Mouse (Mus musculus): ENCODE results near the gene Lamb1. TPM values are rescaled to one million over a fixed set of nuclear protein-coding genes. Genes with fewer than 3 reads are reported as not detected.

Lamb1 gene
- polyA plus RNA-seq, 2 experiments, result 67.2 to 76.6 TPM

GRCm38 (mm10) chr12:31236861-31237595 is 28.0 kb upstream of the Lamb1 start:
- DNase-seq (ENCODE audit: low spot score) (no peak), ATAC-seq (ENCODE audit: low FRiP score, low read depth) (no peak)
- TF ChIP-seq POLR2A (IDR thresholded peaks at IDR 0.05; ENCODE audit: borderline replicate concordance, extremely low read depth, insufficient read depth, insufficient read length), result no peak
- Histone ChIP-seq H3K27ac (replicated peaks; ENCODE audit: low read depth, low read length) (no peak overlapping the region), H3K4me2 (replicated peaks; ENCODE audit: low read depth, low read length, severe bottlenecking) (peak overlapping the region; percentile 5; the same call in 1 of the 2 replicates), H3K36me3 (ENCODE audit: control insufficient read depth, insufficient read depth, low read length) (no peaks in the 10 kb centered on the region), H3K9ac (ENCODE audit: low read depth, low read length, severe bottlenecking) (no peak overlapping the region), H3K9me3 (ENCODE audit: control insufficient read depth, low read length) (no peaks in the 10 kb centered on the region), H3K27me3 (ENCODE audit: control insufficient read depth, insufficient read depth, low read length) (no peaks in the 10 kb centered on the region), H3K4me3 (replicated peaks; ENCODE audit: low read length) (no peak overlapping the region), H3K4me1 (ENCODE audit: control insufficient read depth, insufficient read depth, low read length) (peaks cover 12% of the 10 kb centered on the region)
- 50% methylated on average over 12 of the region's 12 CpGs for WGBS

- no peaks in the 10 kb centered on the region for H3K36me3 ChIP-seq (ENCODE audit: control insufficient read depth, insufficient read depth, low read length)
- H3K4me3 ChIP-seq (replicated peaks; ENCODE audit: low read length), result no peak overlapping the region
- ATAC-seq (ENCODE audit: low FRiP score, low read depth) (no peak), DNase-seq (ENCODE audit: low spot score) (no peak)
- H3K27me3 ChIP-seq (ENCODE audit: control insufficient read depth, insufficient read depth, low read length), result no peaks in the 10 kb centered on the region
- no peak overlapping the region for H3K9ac ChIP-seq (ENCODE audit: low read depth, low read length, severe bottlenecking)
- no peaks in the 10 kb centered on the region for H3K9me3 ChIP-seq (ENCODE audit: control insufficient read depth, low read length)
- H3K4me2 ChIP-seq (replicated peaks; ENCODE audit: low read depth, low read length, severe bottlenecking), result no peak overlapping the region
- H3K27ac ChIP-seq (replicated peaks; ENCODE audit: low read depth, low read length), result no peak overlapping the region
- no peak for TF ChIP-seq POLR2A (IDR thresholded peaks at IDR 0.05; ENCODE audit: borderline replicate concordance, extremely low read depth, insufficient read depth, insufficient read length)
- peaks cover 8% of the 10 kb centered on the region; the same call in 1 of the 2 replicates for H3K4me1 ChIP-seq (ENCODE audit: control insufficient read depth, insufficient read depth, low read length)
- WGBS, result 76% methylated on average over 3 of the region's 3 CpGs
These were observed 25.9 kb upstream of the Lamb1 start for GRCm38 (mm10) chr12:31239031-31239583.

- WGBS, result 56% methylated on average over 4 of the region's 4 CpGs
- H3K9me3 ChIP-seq (ENCODE audit: control insufficient read depth, low read length), result no peaks in the 10 kb centered on the region
- H3K4me3 ChIP-seq (replicated peaks; ENCODE audit: low read length), result no peak overlapping the region
- no peak for TF ChIP-seq POLR2A (IDR thresholded peaks at IDR 0.05; ENCODE audit: borderline replicate concordance, extremely low read depth, insufficient read depth, insufficient read length)
- no peak overlapping the region for H3K9ac ChIP-seq (ENCODE audit: low read depth, low read length, severe bottlenecking)
- no peaks in the 10 kb centered on the region for H3K36me3 ChIP-seq (ENCODE audit: control insufficient read depth, insufficient read depth, low read length)
- no peak overlapping the region for H3K27ac ChIP-seq (replicated peaks; ENCODE audit: low read depth, low read length)
- no peaks in the 10 kb centered on the region for H3K27me3 ChIP-seq (ENCODE audit: control insufficient read depth, insufficient read depth, low read length)
- H3K4me1 ChIP-seq (ENCODE audit: control insufficient read depth, insufficient read depth, low read length), result peaks cover 8% of the 10 kb centered on the region; the same call in 1 of the 2 replicates
- DNase-seq (ENCODE audit: low spot score), result no peak
- H3K4me2 ChIP-seq (replicated peaks; ENCODE audit: low read depth, low read length, severe bottlenecking), result no peak overlapping the region
- ATAC-seq (ENCODE audit: low FRiP score, low read depth), result no peak
These were observed 25.2 kb upstream of the Lamb1 start for GRCm38 (mm10) chr12:31239798-31240197.

DNA sequence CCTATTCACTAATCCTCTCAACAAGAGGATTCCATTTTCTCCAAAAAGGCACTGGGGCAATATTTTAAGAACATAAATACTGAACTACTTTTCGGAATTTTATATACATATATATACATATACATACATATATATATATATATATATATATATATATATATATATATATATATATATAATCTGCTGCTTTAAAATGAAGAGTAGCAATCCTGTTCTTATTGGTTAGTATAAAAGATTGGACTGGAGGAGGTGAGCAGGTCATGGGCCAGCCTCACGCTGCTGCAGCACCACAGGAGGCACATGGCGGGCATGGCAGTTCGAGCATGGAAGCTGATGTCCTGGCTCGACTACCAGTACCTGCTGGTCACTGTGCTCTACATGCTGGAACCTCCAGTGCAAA is 24.6 kb upstream of the Lamb1 start, which contains the start of gene Gm6993:
Gene Gm6993 (plus strand): TSS at position 301 of the 400 bp plus-strand sequence.
- DNase-seq (ENCODE audit: low spot score) (no peak), ATAC-seq (ENCODE audit: low FRiP score, low read depth) (no peak)
- Histone ChIP-seq H3K4me3 (replicated peaks; ENCODE audit: low read length) (no peak within 1 kb of the TSS), H3K4me1 (ENCODE audit: control insufficient read depth, insufficient read depth, low read length) (peaks cover 8% of the 10 kb centered on the region; the same call in 1 of the 2 replicates), H3K27me3 (ENCODE audit: control insufficient read depth, insufficient read depth, low read length) (no peaks in the 10 kb centered on the region), H3K9ac (ENCODE audit: low read depth, low read length, severe bottlenecking) (no peak within 1 kb of the TSS), H3K27ac (replicated peaks; ENCODE audit: low read depth, low read length) (no peak within 1 kb of the TSS), H3K4me2 (replicated peaks; ENCODE audit: low read depth, low read length, severe bottlenecking) (no peak within 1 kb of the TSS), H3K9me3 (ENCODE audit: control insufficient read depth, low read length) (no peaks in the 10 kb centered on the region), H3K36me3 (ENCODE audit: control insufficient read depth, insufficient read depth, low read length) (no peaks in the 10 kb centered on the region)
- TF ChIP-seq POLR2A (IDR thresholded peaks at IDR 0.05; ENCODE audit: borderline replicate concordance, extremely low read depth, insufficient read depth, insufficient read length), result no peak
- WGBS, result 83% methylated on average over 5 of the region's 5 CpGs

GRCm38 (mm10) chr12:31241595-31242342 is 23.3 kb upstream of the Lamb1 start:
- no peak overlapping the region for H3K9ac ChIP-seq (ENCODE audit: low read depth, low read length, severe bottlenecking)
- 57% methylated on average over 6 of the region's 6 CpGs for WGBS
- peak; percentile 51 for DNase-seq (ENCODE audit: low spot score)
- no peak overlapping the region for H3K27ac ChIP-seq (replicated peaks; ENCODE audit: low read depth, low read length)
- ATAC-seq (ENCODE audit: low FRiP score, low read depth), result peak; percentile 88
- H3K4me3 ChIP-seq (replicated peaks; ENCODE audit: low read length), result no peak overlapping the region
- no peaks in the 10 kb centered on the region for H3K36me3 ChIP-seq (ENCODE audit: control insufficient read depth, insufficient read depth, low read length)
- no peak overlapping the region for H3K4me2 ChIP-seq (replicated peaks; ENCODE audit: low read depth, low read length, severe bottlenecking)
- 0 out of 2 replicates have a peak, but pooled peaks cover 2% of the 10 kb centered on the region for H3K4me1 ChIP-seq (ENCODE audit: control insufficient read depth, insufficient read depth, low read length)
- H3K9me3 ChIP-seq (ENCODE audit: control insufficient read depth, low read length), result no peaks in the 10 kb centered on the region
- no peaks in the 10 kb centered on the region for H3K27me3 ChIP-seq (ENCODE audit: control insufficient read depth, insufficient read depth, low read length)
- no peak for TF ChIP-seq POLR2A (IDR thresholded peaks at IDR 0.05; ENCODE audit: borderline replicate concordance, extremely low read depth, insufficient read depth, insufficient read length)
